Mouse (Mus musculus): Measurements from ENCODE around the gene Cd300ld3.
"Not testable (repeated sequence)": the region's sequence is repeated elsewhere in the genome, so short reads cannot be mapped to it uniquely, and the experiment has no call there.

Cd300ld3 gene

DNA sequence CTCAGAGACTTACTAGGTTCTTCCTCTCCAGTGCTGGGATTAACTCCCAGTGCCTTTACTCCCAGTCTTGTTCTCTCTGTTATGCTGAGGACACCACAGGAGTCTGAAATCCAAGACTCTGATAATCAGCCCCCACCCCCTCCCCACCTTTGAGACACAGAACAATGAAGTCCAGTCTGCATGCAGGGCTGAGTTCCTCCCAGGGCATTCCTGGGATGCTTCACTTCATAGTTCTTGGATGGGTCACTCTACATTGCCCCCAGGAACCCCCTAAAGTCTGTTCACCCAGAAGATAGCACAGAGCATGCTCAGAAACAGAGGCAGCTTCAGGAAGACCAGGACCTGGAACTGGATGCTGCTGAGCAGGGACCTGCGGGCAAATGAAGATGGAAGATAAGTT, 4.8 kb upstream of the Cd300ld3 start:
- DNase-seq (ENCODE audit: low read depth) = no peak

DNA sequence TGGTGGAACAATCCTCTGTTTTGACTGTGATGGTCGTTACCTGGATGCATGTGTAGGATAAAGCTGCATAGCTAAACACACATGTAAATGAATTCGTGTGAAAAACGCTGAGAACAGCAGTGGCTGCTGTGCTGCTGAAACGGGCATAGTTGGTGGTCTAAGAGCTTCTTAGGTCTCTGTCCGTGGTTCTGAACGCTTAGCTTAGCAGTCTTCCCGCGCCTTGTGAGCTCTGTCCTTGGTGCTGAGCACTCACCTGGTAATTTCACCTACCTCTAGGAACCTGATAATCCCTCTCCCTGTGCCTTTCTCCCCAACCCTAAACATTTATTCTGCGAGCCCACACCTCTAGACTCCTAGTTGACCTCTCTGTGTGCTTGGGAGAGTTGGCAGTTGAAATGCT, 4.0 kb upstream of the Cd300ld3 start:
- DNase-seq (ENCODE audit: low read depth) = peak; percentile 62

- peak; percentile 65 for DNase-seq (ENCODE audit: low read depth)
Measured at GRCm38 (mm10) chr11:115049282-115049895, 1.2 kb upstream of the Cd300ld3 start.

DNA sequence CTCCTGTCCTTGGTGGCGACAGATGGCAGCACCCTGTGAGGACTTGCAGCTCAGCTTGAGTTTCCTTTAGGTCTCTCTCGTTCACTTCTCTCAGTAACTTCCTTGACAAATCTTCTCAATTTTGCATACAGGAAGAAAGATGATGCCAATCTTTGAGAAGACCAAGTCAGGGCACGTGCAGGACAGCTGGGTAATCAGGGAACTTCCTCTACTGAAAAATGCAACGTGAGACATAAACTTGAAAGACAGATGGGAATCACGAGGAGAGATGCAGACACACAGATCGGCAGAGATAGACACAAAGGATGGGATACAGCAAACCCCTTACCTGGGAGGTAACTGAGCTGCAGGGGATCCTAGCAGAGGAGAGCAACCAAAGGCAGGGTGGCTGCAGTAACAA, 10.5 kb downstream of the Cd300ld3 start, which contains the start of gene Cd300ld5:
Cd300ld5 (minus strand) TSS at position 101 of the 400 bp plus-strand sequence.
- DNase-seq (ENCODE audit: low read depth) = not testable (repeated sequence)

- not testable (repeated sequence) for DNase-seq (ENCODE audit: low read depth)
Measured at GRCm38 (mm10) chr11:115026912-115027311, 21.3 kb downstream of the Cd300ld3 start, which contains the start of gene Cd300ld4. Gene Cd300ld4 (minus strand): TSS chr11:115027012.

DNA sequence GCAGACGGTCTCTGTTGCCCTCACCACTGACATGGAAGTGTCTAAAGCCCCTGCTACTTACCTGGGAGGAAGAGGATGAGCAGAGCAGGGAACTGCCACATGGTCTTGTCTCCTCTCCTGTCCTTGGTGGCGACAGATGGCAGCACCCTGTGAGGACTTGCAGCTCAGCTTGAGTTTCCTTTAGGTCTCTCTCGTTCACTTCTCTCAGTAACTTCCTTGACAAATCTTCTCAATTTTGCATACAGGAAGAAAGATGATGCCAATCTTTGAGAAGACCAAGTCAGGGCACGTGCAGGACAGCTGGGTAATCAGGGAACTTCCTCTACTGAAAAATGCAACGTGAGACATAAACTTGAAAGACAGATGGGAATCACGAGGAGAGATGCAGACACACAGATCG, 32.1 kb downstream of the Cd300ld3 start, which contains the start of gene Cd300ld2:
Cd300ld2 (minus strand) TSS at position 101 of the 400 bp plus-strand sequence.
- not testable (repeated sequence) for DNase-seq (ENCODE audit: low read depth)

- peak; percentile 59 for DNase-seq (ENCODE audit: low read depth)
Measured at GRCm38 (mm10) chr11:115004070-115004469, 44.1 kb downstream of the Cd300ld3 start.

DNA sequence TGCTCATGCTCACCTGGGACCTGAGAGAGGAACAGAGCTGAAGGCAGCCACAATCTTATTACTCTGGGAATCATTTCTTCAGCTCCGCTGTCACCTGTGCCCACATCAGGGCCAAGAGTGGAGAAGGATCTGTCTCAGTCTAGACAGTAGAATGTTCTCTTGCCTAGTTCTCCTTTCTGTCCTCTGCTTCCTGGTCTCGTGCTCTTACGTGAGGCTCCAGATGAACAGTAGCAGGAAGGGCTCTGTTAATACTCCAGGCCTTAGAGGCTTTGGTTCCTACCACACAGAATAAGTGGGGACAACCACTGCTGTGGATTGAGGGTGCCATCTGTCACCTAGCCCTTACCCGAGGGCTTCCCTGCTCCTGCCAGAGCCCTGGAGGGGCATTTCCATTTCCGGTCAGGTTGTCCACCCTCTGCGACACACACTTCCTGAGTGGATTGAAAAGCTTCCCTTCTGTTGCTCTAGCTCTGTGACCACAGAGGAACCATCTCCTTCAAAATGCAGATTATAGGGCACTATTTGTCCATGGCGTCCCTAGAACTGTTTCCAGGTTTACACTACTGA, 46.7 kb downstream of the Cd300ld3 start, which contains the start of gene Cd300c2:
Cd300c2 (minus strand) TSS at position 407 of the 567 bp plus-strand sequence.
- peak; percentile 23 for DNase-seq (ENCODE audit: low read depth)
